In the genomic region with DNA sequence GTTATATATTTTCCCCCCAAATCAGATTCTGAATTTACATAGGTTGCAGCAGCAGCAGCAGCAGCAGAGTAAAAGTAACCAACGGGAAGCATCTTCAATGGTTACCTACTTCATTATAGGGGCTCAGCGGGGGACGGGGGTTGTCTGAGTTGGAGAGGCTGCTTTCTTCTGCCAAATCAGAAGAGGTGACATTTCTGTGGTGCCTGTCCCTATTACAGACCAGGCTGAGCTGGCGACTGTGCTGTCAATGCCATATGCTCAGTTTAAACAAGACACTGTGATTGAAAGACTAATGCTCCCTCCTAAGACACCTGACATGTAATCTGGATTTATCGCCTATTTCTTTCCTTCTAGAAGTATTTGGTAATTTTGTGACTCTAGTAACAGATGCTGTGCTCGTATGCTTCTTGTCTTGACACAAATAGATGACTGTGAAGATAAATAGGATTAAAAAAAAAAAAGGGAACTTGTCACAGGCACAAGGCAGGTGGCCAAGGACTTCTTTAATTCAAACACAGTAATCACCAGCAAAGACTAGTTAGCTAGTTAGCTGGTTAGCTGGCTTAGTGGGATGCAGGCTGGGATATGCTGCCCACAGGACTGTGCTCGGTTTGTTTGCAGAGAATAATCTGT, we compare ENCODE assay signal across 9 mouse cellular contexts.
DNase-seq lines count a peak whose midpoint lies in the region; ATAC-seq and TF ChIP-seq lines count a peak whose summit lies in the region.
"Had no signal": no experiment of that assay in that cellular context is flagged by ENCODE, and none has a peak within 500 bp of the region (broad histone marks: within the 10 kb centered on the region; RNA-seq: fewer than 3 reads in every experiment).

No protein-coding gene starts in this region.

- no peak for DNase-seq in kidney, postnatal 0 days (ENCODE audit: low spot score)
- no peak for DNase-seq in kidney, adult 9 months
- DNase-seq in brain, embryonic 14.5 days (ENCODE audit: low read depth): peak; percentile 85
- peak; percentile 62 to 70 for DNase-seq in cerebellum, adult 18-20 months
- no peak for DNase-seq in heart, adult 2 months
- DNase-seq: liver had no signal

- H3K4me3 ChIP-seq in kidney, postnatal 0 days (replicated peaks; ENCODE audit: low read depth, low read length): no peak overlapping the region
- no peak overlapping the region for H3K4me3 ChIP-seq in forebrain, embryonic 15.5 days
- no peak overlapping the region for H3K4me3 ChIP-seq in heart, adult 2 months

- no peaks in the 10 kb centered on the region for H3K79me2 ChIP-seq in heart, adult 2 months (replicated peaks; ENCODE audit: control insufficient read depth, insufficient read depth, low read length)

- WGBS in kidney, postnatal 0 days: 51% methylated on average over 7 of the region's 7 CpGs
- whole genome bisulfite sequencing in forebrain, embryonic 15.5 days: 25% methylated on average over 7 of the region's 7 CpGs
- 50% methylated on average over 7 of the region's 7 CpGs for WGBS in heart, adult 2 months

- peaks cover 3% of the 10 kb centered on the region; the same call in 1 of the 2 replicates for H3K27me3 ChIP-seq in kidney, postnatal 0 days (ENCODE audit: insufficient read depth, low read length)
- H3K27me3 ChIP-seq in forebrain, embryonic 15.5 days: no peaks in the 10 kb centered on the region
- H3K27me3 ChIP-seq in heart, adult 2 months (ENCODE audit: control insufficient read depth, insufficient read depth, low read length): peaks cover 4% of the 10 kb centered on the region; the same call in 1 of the 2 replicates

- no peak for TF ChIP-seq CTCF in kidney, postnatal 0 days (IDR thresholded peaks at IDR 0.05; ENCODE audit: low read depth)
- no peak for TF ChIP-seq CTCF in brain, embryonic 14.5 days (IDR thresholded peaks at IDR 0.05; ENCODE audit: borderline replicate concordance, extremely low read depth, insufficient read depth, insufficient read length)
- TF ChIP-seq CTCF in heart, adult 2 months (IDR thresholded peaks at IDR 0.05): no peak

- no peak for TF ChIP-seq EP300 in heart, adult 2 months (IDR thresholded peaks at IDR 0.05; ENCODE audit: insufficient read depth, low read depth, low read length)

- intact Hi-C loops in heart, adult 2 months (cut with DNase I): no loop called here

- H3K36me3 ChIP-seq in kidney, postnatal 0 days (ENCODE audit: insufficient read depth, low read length): no peaks in the 10 kb centered on the region
- H3K36me3 ChIP-seq in forebrain, embryonic 15.5 days: no peaks in the 10 kb centered on the region
- H3K36me3 ChIP-seq in heart, adult 2 months (ENCODE audit: control insufficient read depth, insufficient read depth, low read length): no peaks in the 10 kb centered on the region
- H3K36me3 ChIP-seq: G1E had no signal

- H3K4me1 ChIP-seq in kidney, postnatal 0 days (replicated peaks; ENCODE audit: insufficient read depth, low read length): peaks cover 6% of the 10 kb centered on the region; the same call in 1 of the 2 replicates
- peaks cover 46% of the 10 kb centered on the region for H3K4me1 ChIP-seq in forebrain, embryonic 15.5 days
- no peaks in the 10 kb centered on the region for H3K4me1 ChIP-seq in heart, adult 2 months (ENCODE audit: control insufficient read depth, insufficient read depth, low read length)

- H3K27ac ChIP-seq in kidney, postnatal 0 days: no peak overlapping the region
- peak overlapping the region; percentile 38; the same call in 1 of the 2 replicates for H3K27ac ChIP-seq in forebrain, embryonic 15.5 days (replicated peaks)
- no peak overlapping the region for H3K27ac ChIP-seq in heart, adult 2 months

- no peak for TF ChIP-seq POLR2A in brain, embryonic 14.5 days (IDR thresholded peaks at IDR 0.05; ENCODE audit: borderline replicate concordance, extremely low read depth, insufficient read depth, insufficient read length, poor library complexity, severe bottlenecking)
- TF ChIP-seq POLR2A in heart, adult 2 months (IDR thresholded peaks at IDR 0.05; ENCODE audit: insufficient read depth, low read depth, low read length): no peak

- H3K9ac ChIP-seq in kidney, postnatal 0 days (ENCODE audit: low read depth, low read length): no peak overlapping the region
- no peak overlapping the region for H3K9ac ChIP-seq in forebrain, embryonic 15.5 days (replicated peaks)
- H3K9ac ChIP-seq in heart, adult 2 months (ENCODE audit: low read depth, low read length): no peak overlapping the region

- H3K4me2 ChIP-seq in kidney, postnatal 0 days (ENCODE audit: low read length): peak overlapping the region; percentile 85; the same call in 1 of the 2 replicates
- peak overlapping the region; percentile 98; the same call in 1 of the 2 replicates for H3K4me2 ChIP-seq in forebrain, embryonic 15.5 days (replicated peaks)

- H3K9me3 ChIP-seq in kidney, postnatal 0 days (replicated peaks; ENCODE audit: low read length): no peaks in the 10 kb centered on the region
- H3K9me3 ChIP-seq in forebrain, embryonic 15.5 days: no peaks in the 10 kb centered on the region

- ATAC-seq in kidney, postnatal 0 days (replicated peaks; ENCODE audit: low FRiP score, low read depth): no peak
- peak; percentile 74 for ATAC-seq in forebrain, embryonic 15.5 days (replicated peaks)
- no peak for ATAC-seq in erythroid progenitor cell, adult 5-6 weeks (replicated peaks; ENCODE audit: low FRiP score, poor library complexity, severe bottlenecking)

Comparison
In these comparisons a context has a peak if more than half of its experiments do, and no peak if none do; other contexts are left out.
1. DNase-seq: peak in brain, embryonic 14.5 days (single experiment) and cerebellum, adult 18-20 months (2 of 2); none in kidney, postnatal 0 days (single experiment), kidney, adult 9 months (single experiment) and heart, adult 2 months (0 of 2).